Mouse (Mus musculus) heart, embryonic 16.5 days (tissue): ENCODE results near the gene Krt1. TPM values are rescaled to one million over a fixed set of nuclear protein-coding genes. Genes with fewer than 3 reads are reported as not detected.

Experiments used
- ATAC-seq: fragments of 200-750 bp; cut with Nextera tagmentation; replicated peaks from 2 replicates; pipeline ENCODE4 v1.8.0; 2017; ENCODE audit warnings: moderate number of reproducible peaks; ENCODE audit not compliant: insufficient read depth, low FRiP score; ENCODE audit errors: extremely low read depth
- H3K27ac ChIP-seq: fragments of 300-500 bp; sonication (generic); 2 replicates; pipeline ENCODE4 v1.5.1; 2014; ENCODE audit warnings: mild to moderate bottlenecking, low read length, control low read depth, moderate library complexity
- H3K27me3 ChIP-seq: fragments of 300-500 bp; sonication (generic); 2 replicates; pipeline ENCODE4 v1.6.1; 2014; ENCODE audit warnings: low read length, mixed read lengths; ENCODE audit not compliant: control insufficient read depth, insufficient read depth
- H3K36me3 ChIP-seq: fragments of 300-500 bp; sonication (generic); 2 replicates; pipeline ENCODE4 v1.6.1; 2014; ENCODE audit not compliant: control insufficient read depth, insufficient read depth
- H3K4me1 ChIP-seq: fragments of 300-500 bp; sonication (generic); 2 replicates; pipeline ENCODE4 v1.6.1; 2014; ENCODE audit warnings: low read length, mixed read lengths; ENCODE audit not compliant: control insufficient read depth, insufficient read depth
- H3K4me2 ChIP-seq: fragments of 300-500 bp; sonication (generic); 2 replicates; pipeline ENCODE4 v1.6.1; 2014; ENCODE audit warnings: low read depth, mild to moderate bottlenecking, control low read depth, low read length
- H3K4me3 ChIP-seq: fragments of 300-500 bp; sonication (generic); 2 replicates; pipeline ENCODE4 v1.5.1; 2014; ENCODE audit warnings: mild to moderate bottlenecking, control low read depth, low read length
- H3K9ac ChIP-seq: fragments of 300-500 bp; sonication (generic); 2 replicates; pipeline ENCODE4 v1.6.1; 2014; ENCODE audit warnings: low read length, control low read depth
- H3K9me3 ChIP-seq: fragments of 300-500 bp; sonication (generic); replicated peaks from 2 replicates; pipeline ENCODE4 v1.6.1; 2016; ENCODE audit warnings: low read length; ENCODE audit not compliant: control insufficient read depth
- WGBS: fragments of 180-500 bp; shearing (Covaris S2); extraction: QIAGEN DNeasy Blood & Tissue Kit; methylation state at CpG from one replicate; pipeline ENCODE4 v1.1.7; 2014; 5-methylcytosine and 5-hydroxymethylcytosine counted together
- polyA plus RNA-seq: library from polyadenylated mRNA; unstranded; fragments of >200 nt; fragmentation: Nextera tagmentation; extraction: Ambion mirVana; gene quantifications from 2 replicates; pipeline ENCODE4 v1.2.1, GENCODE M21; 2015

Krt1 gene
- polyA plus RNA-seq, result 0.11 and 0.25 TPM in 2 replicates

DNA sequence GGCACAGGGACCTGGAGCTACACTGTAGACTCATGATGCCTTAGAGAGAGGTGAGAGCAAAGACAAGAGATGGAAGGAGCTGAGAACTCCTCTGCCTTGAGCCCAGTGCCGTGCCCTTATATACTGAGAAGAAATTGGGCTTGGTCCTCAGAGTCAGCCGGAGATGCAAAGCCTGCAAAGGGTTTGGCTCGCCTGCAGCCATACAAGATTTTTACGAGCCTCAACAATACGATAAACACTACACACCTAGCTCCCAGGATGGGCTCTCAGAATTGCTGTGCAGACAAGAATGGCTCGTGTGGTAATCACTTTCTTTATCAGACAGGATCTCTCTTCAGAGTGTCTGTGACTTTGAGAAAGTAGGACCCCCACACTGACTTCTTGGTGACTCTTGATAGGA is at the start of gene Krt1:
Krt1 (minus strand) TSS at position 101 of the 400 bp plus-strand sequence.
- H3K4me1 ChIP-seq, result 0 out of 2 replicates have a peak, but pooled peaks cover under 1% of the 10 kb centered on the region
- no peaks in the 10 kb centered on the region for H3K9me3 ChIP-seq
- H3K27ac ChIP-seq, result no peak within 1 kb of the TSS
- no peaks in the 10 kb centered on the region for H3K36me3 ChIP-seq
- no peak within 1 kb of the TSS for H3K4me3 ChIP-seq
- H3K9ac ChIP-seq, result no peak within 1 kb of the TSS
- WGBS, result 71% methylated on average over 6 of the region's 6 CpGs
- no peak for ATAC-seq
- H3K27me3 ChIP-seq, result peaks cover 40% of the 10 kb centered on the region
- H3K4me2 ChIP-seq, result no peak within 1 kb of the TSS

- 90% methylated on average over 4 of the region's 4 CpGs for WGBS
- Histone ChIP-seq H3K27me3 (no peaks in the 10 kb centered on the region), H3K36me3 (no peaks in the 10 kb centered on the region), H3K4me3 (no peak overlapping the region), H3K4me2 (no peak overlapping the region), H3K9ac (no peak overlapping the region), H3K4me1 (no peaks in the 10 kb centered on the region), H3K9me3 (no peaks in the 10 kb centered on the region), H3K27ac (no peak overlapping the region)
- ATAC-seq, result no peak
Measured at GRCm38 (mm10) chr15:101895216-101895615, 44.6 kb upstream of the Krt1 start.

GRCm38 (mm10) chr15:101892820-101893219 is 42.2 kb upstream of the Krt1 start, which contains the start of gene Krt76:
TSS of gene Krt76 (minus strand) at chr15:101892920.
- Histone ChIP-seq H3K9ac (no peak within 1 kb of the TSS), H3K4me3 (no peak within 1 kb of the TSS), H3K4me1 (0 out of 2 replicates have a peak, but pooled peaks cover 2% of the 10 kb centered on the region), H3K9me3 (no peaks in the 10 kb centered on the region), H3K4me2 (no peak within 1 kb of the TSS), H3K36me3 (no peaks in the 10 kb centered on the region), H3K27me3 (no peaks in the 10 kb centered on the region), H3K27ac (no peak within 1 kb of the TSS)
- WGBS, result 49% methylated on average over 4 of the region's 4 CpGs
- ATAC-seq, result no peak

DNA sequence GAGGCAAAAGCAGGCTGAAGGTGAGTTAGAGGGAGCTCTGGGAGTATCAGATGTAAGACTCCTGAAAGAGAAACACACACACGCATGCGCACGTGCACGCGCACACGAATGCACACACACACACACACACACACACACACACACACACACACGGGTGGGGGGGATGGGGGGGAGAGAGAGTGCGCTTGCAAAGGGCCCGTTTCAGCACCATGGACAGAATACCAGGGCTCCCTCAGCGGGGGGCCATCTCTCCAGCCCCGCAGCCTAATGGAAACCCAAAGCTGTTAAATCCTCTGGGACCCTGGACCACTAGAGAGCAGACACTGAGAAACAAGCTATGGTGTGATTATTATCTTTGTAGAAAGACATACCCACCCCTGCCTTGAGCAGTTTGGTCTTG is 29.2 kb upstream of the Krt1 start:
- Histone ChIP-seq H3K4me3 (no peak overlapping the region), H3K4me2 (no peak overlapping the region), H3K27ac (no peak overlapping the region), H3K9me3 (no peaks in the 10 kb centered on the region), H3K4me1 (no peaks in the 10 kb centered on the region), H3K27me3 (peaks cover 4% of the 10 kb centered on the region), H3K36me3 (no peaks in the 10 kb centered on the region), H3K9ac (no peak overlapping the region)
- no peak for ATAC-seq
- WGBS, result 21% methylated on average over 11 of the region's 11 CpGs

DNA sequence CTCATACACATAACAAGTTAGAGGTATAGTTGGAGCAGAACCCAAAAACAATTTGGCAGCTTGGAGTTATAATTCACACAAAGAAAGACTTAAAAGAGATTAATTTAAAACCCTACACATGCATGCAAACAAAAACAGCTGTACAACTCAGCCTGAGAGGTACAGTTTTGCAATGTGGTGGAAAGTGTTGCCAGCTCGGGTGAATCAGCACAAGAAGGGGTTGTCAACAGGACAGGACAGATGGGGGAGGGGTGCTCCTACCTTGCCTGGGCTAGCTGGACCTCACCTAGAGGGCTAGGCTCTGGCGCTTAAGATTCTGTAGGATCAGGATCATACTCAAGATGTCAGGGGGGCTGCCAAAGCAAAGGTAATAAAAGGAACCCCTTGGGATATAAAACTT is 27.4 kb upstream of the Krt1 start:
- 43% methylated on average over 2 of the region's 2 CpGs for WGBS
- Histone ChIP-seq H3K9ac (no peak overlapping the region), H3K4me2 (no peak overlapping the region), H3K4me1 (no peaks in the 10 kb centered on the region), H3K36me3 (no peaks in the 10 kb centered on the region), H3K9me3 (no peaks in the 10 kb centered on the region), H3K27me3 (peaks cover 4% of the 10 kb centered on the region), H3K4me3 (no peak overlapping the region), H3K27ac (no peak overlapping the region)
- ATAC-seq, result no peak

- Histone ChIP-seq H3K4me1 (no peaks in the 10 kb centered on the region), H3K36me3 (no peaks in the 10 kb centered on the region), H3K9me3 (no peaks in the 10 kb centered on the region), H3K4me3 (no peak overlapping the region), H3K27me3 (no peaks in the 10 kb centered on the region; the same call in 1 of the 2 replicates), H3K4me2 (no peak overlapping the region), H3K27ac (no peak overlapping the region), H3K9ac (no peak overlapping the region)
- 62% methylated on average over 1 of the region's 1 CpGs for WGBS
- no peak for ATAC-seq
Measured at GRCm38 (mm10) chr15:101874383-101874782, 23.8 kb upstream of the Krt1 start.

DNA sequence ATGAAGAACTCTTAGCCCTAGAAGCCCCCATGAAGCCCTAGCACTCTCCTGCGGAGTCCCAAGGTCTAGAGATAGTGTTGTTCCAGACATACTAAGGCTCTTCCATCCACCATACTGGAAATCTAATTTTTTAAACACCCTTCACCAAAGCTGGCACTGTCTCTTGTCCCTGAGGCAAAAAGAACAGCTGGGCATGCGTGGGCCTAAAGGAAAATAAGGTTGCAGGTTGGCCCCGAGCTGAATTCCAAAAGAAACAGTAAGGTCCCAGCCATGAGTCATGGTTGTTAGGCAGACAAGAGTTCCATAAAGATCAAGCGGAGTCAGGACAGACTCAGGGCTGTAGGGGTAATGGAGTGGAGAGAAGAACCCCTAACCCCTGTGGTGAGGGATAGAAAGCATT is 22.6 kb upstream of the Krt1 start:
- Histone ChIP-seq H3K9me3 (no peaks in the 10 kb centered on the region), H3K9ac (no peak overlapping the region), H3K4me1 (no peaks in the 10 kb centered on the region), H3K4me3 (no peak overlapping the region), H3K4me2 (no peak overlapping the region), H3K27me3 (no peaks in the 10 kb centered on the region; the same call in 1 of the 2 replicates), H3K36me3 (no peaks in the 10 kb centered on the region), H3K27ac (no peak overlapping the region)
- 70% methylated on average over 4 of the region's 4 CpGs for WGBS
- ATAC-seq, result no peak

DNA sequence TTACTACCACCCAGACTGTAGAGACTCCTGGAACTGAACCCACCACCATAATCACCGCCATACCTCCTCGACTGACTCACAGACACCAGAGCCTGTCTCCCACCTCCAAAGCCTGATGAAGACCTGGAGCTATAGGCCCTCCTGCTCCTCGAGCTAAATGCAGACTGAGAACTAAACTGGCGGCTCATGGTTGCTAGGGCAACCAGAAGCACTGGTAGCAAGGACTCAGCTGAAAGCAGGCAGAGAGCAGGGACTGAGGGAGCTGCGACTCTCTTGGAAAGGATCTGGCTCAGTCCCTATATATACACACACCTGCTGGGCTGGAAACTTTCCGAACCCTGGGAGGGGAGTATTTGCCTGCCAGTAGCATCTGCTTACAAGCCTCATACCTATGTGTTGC is 18.8 kb upstream of the Krt1 start, which contains the start of gene Krt77:
Krt77 (minus strand) TSS at position 275 of the 400 bp plus-strand sequence.
- H3K27me3 ChIP-seq, result no peaks in the 10 kb centered on the region; the same call in 1 of the 2 replicates
- no peak within 1 kb of the TSS for H3K9ac ChIP-seq

DNA sequence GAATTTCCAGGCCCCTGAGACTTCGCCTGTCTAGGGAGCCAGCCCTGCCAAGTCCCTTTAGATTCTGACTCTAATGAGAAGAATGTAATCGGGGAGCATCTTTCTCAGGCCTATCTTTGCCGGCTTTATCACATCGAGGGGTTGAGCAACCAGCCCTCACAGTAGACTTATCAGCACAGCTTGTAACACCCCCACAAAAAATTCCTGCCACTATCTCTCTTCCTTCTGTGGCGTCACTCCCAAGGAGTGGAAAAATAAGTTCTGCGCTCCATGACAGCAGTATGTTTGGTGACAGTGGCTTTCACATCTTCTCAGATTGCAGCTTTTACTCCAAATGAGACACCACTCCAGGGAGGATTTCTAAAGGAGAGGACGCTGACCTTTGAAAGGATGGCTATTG is 16.2 kb upstream of the Krt1 start:
- H3K36me3 ChIP-seq, result no peaks in the 10 kb centered on the region
- ATAC-seq, result no peak
- H3K9me3 ChIP-seq, result no peaks in the 10 kb centered on the region
- H3K4me2 ChIP-seq, result no peak overlapping the region
- H3K27me3 ChIP-seq, result no peaks in the 10 kb centered on the region; the same call in 1 of the 2 replicates
- no peaks in the 10 kb centered on the region for H3K4me1 ChIP-seq
- no peak overlapping the region for H3K4me3 ChIP-seq
- H3K27ac ChIP-seq, result no peak overlapping the region
- H3K9ac ChIP-seq, result no peak overlapping the region
- WGBS, result 50% methylated on average over 7 of the region's 7 CpGs

More for the DNA sequence above, 18.8 kb upstream of the Krt1 start, which contains the start of gene Krt77:
- 36% methylated on average over 6 of the region's 6 CpGs for WGBS
- ATAC-seq, result no peak
- Histone ChIP-seq H3K36me3 (no peaks in the 10 kb centered on the region), H3K4me3 (no peak within 1 kb of the TSS), H3K9me3 (no peaks in the 10 kb centered on the region), H3K4me1 (no peaks in the 10 kb centered on the region), H3K27ac (no peak within 1 kb of the TSS), H3K4me2 (no peak within 1 kb of the TSS)
